Mouse (Mus musculus): ENCODE measurements around the gene Plxdc1. TPM values are rescaled to one million over a fixed set of nuclear protein-coding genes. Genes with fewer than 3 reads are reported as not detected.
A peak's percentile ranks its signal among the peaks of the same experiment; 100 is the strongest.

The Plxdc1 gene
- polyA plus RNA-seq, 2 experiments, result 0.20 to 0.38 TPM

- TF ChIP-seq EP300 (IDR thresholded peaks at IDR 0.05; ENCODE audit: low read depth), result no peak
- no peak for TF ChIP-seq CTCF (IDR thresholded peaks at IDR 0.05; ENCODE audit: low read depth)
- ATAC-seq (ENCODE audit: insufficient read depth) (no peak), DNase-seq (ENCODE audit: low read depth in 3 of 3, low spot score in 3 of 3) (no peak)
- peaks cover 0 to 21% of the 10 kb centered on the region in 2 experiments; a peak in 3 of 4 replicates for H3K4me1 ChIP-seq (replicated peaks; ENCODE audit: control insufficient read depth in 2 of 2, insufficient read depth in 2 of 2, low read length in 1 of 2)
- no peak overlapping the region for H3K9ac ChIP-seq (replicated peaks)
- H3K9me3 ChIP-seq (ENCODE audit: control insufficient read depth, low read length), result no peaks in the 10 kb centered on the region
- WGBS (ENCODE audit: insufficient replicate concordance), result 66% methylated on average over 11 of the region's 11 CpGs
- peaks cover 7% of the 10 kb centered on the region for H3K27me3 ChIP-seq (ENCODE audit: control insufficient read depth, insufficient read depth, low read length)
- H3K4me3 ChIP-seq (ENCODE audit: insufficient read depth in 1 of 2, low read depth in 2 of 2, low read length in 2 of 2), result no peak overlapping the region
- H3K27ac ChIP-seq, result no peak overlapping the region
- H3K4me2 ChIP-seq (ENCODE audit: low read depth), result no peak overlapping the region
- H3K36me3 ChIP-seq (replicated peaks; ENCODE audit: control insufficient read depth, insufficient read depth, low read depth), result no peaks in the 10 kb centered on the region
Observed at GRCm38 (mm10) chr11:97998074-97998793, 12.0 kb upstream of the Plxdc1 start.

GRCm38 (mm10) chr11:97997387-97997960 is 11.2 kb upstream of the Plxdc1 start:
- no peak overlapping the region for H3K27ac ChIP-seq
- no peak overlapping the region for H3K9ac ChIP-seq (replicated peaks)
- no peak overlapping the region for H3K4me3 ChIP-seq (ENCODE audit: insufficient read depth in 1 of 2, low read depth in 2 of 2, low read length in 2 of 2)
- H3K36me3 ChIP-seq (replicated peaks; ENCODE audit: control insufficient read depth, insufficient read depth, low read depth), result no peaks in the 10 kb centered on the region
- 66% methylated on average over 8 of the region's 8 CpGs for WGBS (ENCODE audit: insufficient replicate concordance)
- no peak for TF ChIP-seq CTCF (IDR thresholded peaks at IDR 0.05; ENCODE audit: low read depth)
- TF ChIP-seq EP300 (IDR thresholded peaks at IDR 0.05; ENCODE audit: low read depth), result no peak
- H3K4me2 ChIP-seq (ENCODE audit: low read depth), result no peak overlapping the region
- H3K27me3 ChIP-seq (ENCODE audit: control insufficient read depth, insufficient read depth, low read length), result peaks cover 5% of the 10 kb centered on the region
- no peak for ATAC-seq (ENCODE audit: insufficient read depth)
- H3K9me3 ChIP-seq (ENCODE audit: control insufficient read depth, low read length), result no peaks in the 10 kb centered on the region
- DNase-seq (ENCODE audit: low read depth in 3 of 3, low spot score in 3 of 3), result no peak
- H3K4me1 ChIP-seq (replicated peaks; ENCODE audit: control insufficient read depth in 2 of 2, insufficient read depth in 2 of 2, low read length in 1 of 2), result peaks cover 0 to 21% of the 10 kb centered on the region in 2 experiments; a peak in 3 of 4 replicates

GRCm38 (mm10) chr11:97996691-97997090 is 10.4 kb upstream of the Plxdc1 start:
- Histone ChIP-seq H3K36me3 (replicated peaks; ENCODE audit: control insufficient read depth, insufficient read depth, low read depth) (no peaks in the 10 kb centered on the region), H3K9ac (replicated peaks) (no peak overlapping the region), H3K4me1 (replicated peaks; ENCODE audit: control insufficient read depth in 2 of 2, insufficient read depth in 2 of 2, low read length in 1 of 2) (peaks cover 0 to 21% of the 10 kb centered on the region in 2 experiments; a peak in 3 of 4 replicates), H3K4me2 (ENCODE audit: low read depth) (no peak overlapping the region), H3K27me3 (ENCODE audit: control insufficient read depth, insufficient read depth, low read length) (peaks cover 4% of the 10 kb centered on the region), H3K9me3 (ENCODE audit: control insufficient read depth, low read length) (no peaks in the 10 kb centered on the region), H3K27ac (no peak overlapping the region), H3K4me3 (ENCODE audit: insufficient read depth in 1 of 2, low read depth in 2 of 2, low read length in 2 of 2) (no peak overlapping the region)
- WGBS (ENCODE audit: insufficient replicate concordance), result 31% methylated on average over 1 of the region's 1 CpGs
- TF ChIP-seq CTCF (IDR thresholded peaks at IDR 0.05; ENCODE audit: low read depth) (no peak), EP300 (IDR thresholded peaks at IDR 0.05; ENCODE audit: low read depth) (no peak)
- DNase-seq (ENCODE audit: low read depth in 3 of 3, low spot score in 3 of 3) (no peak), ATAC-seq (ENCODE audit: insufficient read depth) (no peak)

GRCm38 (mm10) chr11:97995564-97996288 is 9.5 kb upstream of the Plxdc1 start, which contains the start of gene Arl5c:
Gene Arl5c (minus strand): TSS chr11:97996181.
- no peak within 1 kb of the TSS for H3K27ac ChIP-seq
- H3K9ac ChIP-seq (replicated peaks), result no peak within 1 kb of the TSS; the same call in 1 of the 2 replicates
- 3% methylated on average over 26 of the region's 26 CpGs for WGBS (ENCODE audit: insufficient replicate concordance)
- H3K4me2 ChIP-seq (ENCODE audit: low read depth), result peak within 1 kb of the TSS; percentile 74
- H3K9me3 ChIP-seq (ENCODE audit: control insufficient read depth, low read length), result no peaks in the 10 kb centered on the region
- H3K4me3 ChIP-seq (ENCODE audit: insufficient read depth in 1 of 2, low read depth in 2 of 2, low read length in 2 of 2), result peak within 1 kb of the TSS; percentile 36 to 42
- H3K27me3 ChIP-seq (ENCODE audit: control insufficient read depth, insufficient read depth, low read length), result no peaks in the 10 kb centered on the region; the same call in 1 of the 2 replicates
- TF ChIP-seq EP300 (IDR thresholded peaks at IDR 0.05; ENCODE audit: low read depth) (no peak), CTCF (IDR thresholded peaks at IDR 0.05; ENCODE audit: low read depth) (peak; percentile 20; the same call in 1 of the 2 replicates)
- ATAC-seq (ENCODE audit: insufficient read depth) (no peak), DNase-seq (ENCODE audit: low read depth in 3 of 3, low spot score in 3 of 3) (no peak)
- no peaks in the 10 kb centered on the region for H3K36me3 ChIP-seq (replicated peaks; ENCODE audit: control insufficient read depth, insufficient read depth, low read depth)
- H3K4me1 ChIP-seq (replicated peaks; ENCODE audit: control insufficient read depth in 2 of 2, insufficient read depth in 2 of 2, low read length in 1 of 2), result peaks cover 0 to 19% of the 10 kb centered on the region in 2 experiments; a peak in 3 of 4 replicates

Data from liver, embryonic 14.5 days (tissue).